Mouse (Mus musculus) forebrain, embryonic 10.5 days (tissue): ENCODE data around the gene Cyp2d10. TPM values are rescaled to one million over a fixed set of nuclear protein-coding genes. Genes with fewer than 3 reads are reported as not detected.
A peak's percentile ranks its signal among the peaks of the same experiment; 100 is the strongest.
"Not testable (repeated sequence)": the region's sequence is repeated elsewhere in the genome, so short reads cannot be mapped to it uniquely, and the experiment has no call there.

Experiments
- DNase-seq: peaks from one replicate; pipeline ENCODE4 v3.0.0-alpha.2; 2017; ENCODE audit warnings: low spot score; ENCODE audit errors: extremely low spot score
- H3K27ac ChIP-seq: fragments of 300-500 bp; sonication (generic); 2 replicates; pipeline ENCODE4 v1.5.1; 2016; ENCODE audit warnings: mild to moderate bottlenecking
- H3K27me3 ChIP-seq: fragments of 300-500 bp; sonication (generic); 2 replicates; pipeline ENCODE4 v1.6.1; 2016; ENCODE audit warnings: mild to moderate bottlenecking; ENCODE audit not compliant: poor library complexity, severe bottlenecking
- H3K36me3 ChIP-seq: fragments of 300-500 bp; sonication (generic); replicated peaks from 2 replicates; pipeline ENCODE4 v1.6.1; 2016; ENCODE audit warnings: mild to moderate bottlenecking, moderate library complexity
- H3K4me1 ChIP-seq: fragments of 300-500 bp; sonication (generic); 2 replicates; pipeline ENCODE4 v1.6.1; 2016
- H3K4me3 ChIP-seq: fragments of 300-500 bp; sonication (generic); 2 replicates; pipeline ENCODE4 v1.5.1; 2016; ENCODE audit warnings: mild to moderate bottlenecking, moderate library complexity
- H3K9me3 ChIP-seq: fragments of 300-500 bp; sonication (generic); 2 replicates; pipeline ENCODE4 v1.6.1; 2016; ENCODE audit warnings: mild to moderate bottlenecking, moderate library complexity
- WGBS: fragments of 180-500 bp; shearing (Covaris S2); methylation state at CpG from one replicate; pipeline ENCODE4 v1.1.7; 2016; 5-methylcytosine and 5-hydroxymethylcytosine counted together
- polyA plus RNA-seq: library from polyadenylated mRNA; unstranded; fragments of >200 nt; fragmentation: Nextera tagmentation; extraction: Ambion mirVana; gene quantifications from 2 replicates; pipeline ENCODE4 v1.2.1, GENCODE M21; 2016

Gene Cyp2d10
- polyA plus RNA-seq, 1 experiment from 2014 or later: not detected

- H3K9me3 ChIP-seq: no peaks in the 10 kb centered on the region
- WGBS: 90% methylated on average over 1 of the region's 1 CpGs
- no peak for DNase-seq
- no peak overlapping the region for H3K4me3 ChIP-seq
- no peaks in the 10 kb centered on the region for H3K36me3 ChIP-seq
- no peaks in the 10 kb centered on the region for H3K27me3 ChIP-seq
- no peaks in the 10 kb centered on the region; the same call in 1 of the 2 replicates for H3K4me1 ChIP-seq
- H3K27ac ChIP-seq: no peak overlapping the region
Observed at GRCm38 (mm10) chr15:82368851-82369250, 38.1 kb downstream of the Cyp2d10 start.

- no peaks in the 10 kb centered on the region for H3K4me1 ChIP-seq
- WGBS: 94% methylated on average over 4 of the region's 4 CpGs
- H3K27me3 ChIP-seq: no peaks in the 10 kb centered on the region
- no peaks in the 10 kb centered on the region for H3K9me3 ChIP-seq
- no peak overlapping the region for H3K4me3 ChIP-seq
- no peaks in the 10 kb centered on the region for H3K36me3 ChIP-seq
- no peak overlapping the region for H3K27ac ChIP-seq
- DNase-seq: no peak
Observed at GRCm38 (mm10) chr15:82368146-82368545, 38.8 kb downstream of the Cyp2d10 start.

- 18% methylated on average over 6 of the region's 9 CpGs for WGBS
- not testable (repeated sequence) for H3K4me1 ChIP-seq, H3K36me3 ChIP-seq
Observed at GRCm38 (mm10) chr15:82364561-82364960, 42.4 kb downstream of the Cyp2d10 start.

GRCm38 (mm10) chr15:82363801-82364200 lies 43.2 kb downstream of the Cyp2d10 start:
- not testable (repeated sequence) for H3K4me1 ChIP-seq, H3K9me3 ChIP-seq, DNase-seq, H3K27me3 ChIP-seq, H3K4me3 ChIP-seq, H3K36me3 ChIP-seq, H3K27ac ChIP-seq
- 78% methylated on average over 8 of the region's 12 CpGs for whole genome bisulfite sequencing

More at GRCm38 (mm10) chr15:82364561-82364960, 42.4 kb downstream of the Cyp2d10 start:
- H3K9me3 ChIP-seq, H3K27me3 ChIP-seq, H3K4me3 ChIP-seq, DNase-seq, H3K27ac ChIP-seq: not testable (repeated sequence)

GRCm38 (mm10) chr15:82362234-82362633 lies 44.8 kb downstream of the Cyp2d10 start:
- 96% methylated on average over 4 of the region's 4 CpGs for WGBS
- no peak overlapping the region for H3K27ac ChIP-seq
- H3K4me1 ChIP-seq: 0 out of 2 replicates have a peak, but pooled peaks cover 9% of the 10 kb centered on the region
- H3K4me3 ChIP-seq: no peak overlapping the region
- H3K27me3 ChIP-seq: no peaks in the 10 kb centered on the region
- no peaks in the 10 kb centered on the region for H3K36me3 ChIP-seq
- DNase-seq: no peak
- no peaks in the 10 kb centered on the region for H3K9me3 ChIP-seq

- Histone ChIP-seq H3K4me3 (no peak overlapping the region), H3K27ac (no peak overlapping the region), H3K36me3 (no peaks in the 10 kb centered on the region), H3K27me3 (no peaks in the 10 kb centered on the region), H3K9me3 (no peaks in the 10 kb centered on the region), H3K4me1 (0 out of 2 replicates have a peak, but pooled peaks cover 9% of the 10 kb centered on the region)
- WGBS: 78% methylated on average over 11 of the region's 11 CpGs
- DNase-seq: peak; percentile 14
Observed at GRCm38 (mm10) chr15:82361459-82362018, 45.5 kb downstream of the Cyp2d10 start.

- Histone ChIP-seq H3K36me3 (no peaks in the 10 kb centered on the region), H3K27ac (peak overlapping the region; percentile 40; the same call in 1 of the 2 replicates), H3K4me1 (peaks cover 17% of the 10 kb centered on the region), H3K9me3 (no peaks in the 10 kb centered on the region), H3K27me3 (no peaks in the 10 kb centered on the region), H3K4me3 (no peak overlapping the region)
- WGBS: 74% methylated on average over 22 of the region's 22 CpGs
- DNase-seq: no peak
Observed at GRCm38 (mm10) chr15:82358431-82359260, 48.3 kb downstream of the Cyp2d10 start.

GRCm38 (mm10) chr15:82354126-82354945 lies 52.7 kb downstream of the Cyp2d10 start, which contains the start of gene Ndufa6:
TSS of gene Ndufa6 (minus strand) at chr15:82354322.
- peak within 1 kb of the TSS; percentile 98 for H3K4me3 ChIP-seq
- H3K9me3 ChIP-seq: no peaks in the 10 kb centered on the region
- WGBS: 3% methylated on average over 57 of the region's 57 CpGs
- H3K4me1 ChIP-seq: peaks cover 35% of the 10 kb centered on the region
- peak within 1 kb of the TSS; percentile 96 for H3K27ac ChIP-seq
- DNase-seq: peak; percentile 99
- H3K27me3 ChIP-seq: no peaks in the 10 kb centered on the region
- peaks cover 27% of the 10 kb centered on the region for H3K36me3 ChIP-seq

- Histone ChIP-seq H3K36me3 (peaks cover 33% of the 10 kb centered on the region), H3K4me1 (peaks cover 33% of the 10 kb centered on the region), H3K9me3 (no peaks in the 10 kb centered on the region), H3K27ac (peak overlapping the region; percentile 96), H3K27me3 (no peaks in the 10 kb centered on the region), H3K4me3 (peak overlapping the region; percentile 98)
- DNase-seq: no peak
- under 1% methylated on average over 23 of the region's 23 CpGs for WGBS
Observed at GRCm38 (mm10) chr15:82353745-82354113, 53.3 kb downstream of the Cyp2d10 start.

- no peak for DNase-seq
- 38% methylated on average over 14 of the region's 14 CpGs for WGBS
- Histone ChIP-seq H3K27me3 (no peaks in the 10 kb centered on the region), H3K4me3 (peak overlapping the region; percentile 98), H3K4me1 (peaks cover 30% of the 10 kb centered on the region), H3K9me3 (no peaks in the 10 kb centered on the region), H3K27ac (peak overlapping the region; percentile 96), H3K36me3 (peaks cover 38% of the 10 kb centered on the region)
Observed at GRCm38 (mm10) chr15:82353078-82353744, 53.8 kb downstream of the Cyp2d10 start.
